Comparison of ENCODE assay signal across 8 mouse cellular contexts in the genomic region with DNA sequence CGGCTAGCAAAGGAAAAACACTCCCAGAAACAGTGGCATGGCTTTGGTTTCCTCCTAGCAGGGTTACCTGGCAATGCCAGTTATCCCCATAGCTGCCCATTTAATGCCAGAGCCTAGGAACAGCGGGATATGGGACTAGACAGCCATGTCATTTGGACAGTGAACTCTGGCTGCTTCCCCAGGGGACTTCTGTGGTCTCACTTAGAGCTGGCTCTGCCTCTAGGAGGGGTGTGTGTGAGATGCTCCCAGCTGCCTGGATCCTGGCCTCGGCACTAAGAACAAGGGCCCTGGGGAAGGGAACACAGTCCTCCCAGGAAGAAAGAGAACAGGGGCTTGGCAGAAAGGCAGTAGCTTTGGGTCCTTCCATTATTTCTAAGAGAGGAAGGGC.
A peak's percentile ranks its signal among the peaks of the same experiment; 100 is the strongest.
DNase-seq lines count a peak whose midpoint lies in the region; ATAC-seq and TF ChIP-seq lines count a peak whose summit lies in the region.
"Had no signal": no experiment of that assay in that cellular context is flagged by ENCODE, and none has a peak within 500 bp of the region (broad histone marks: within the 10 kb centered on the region; RNA-seq: fewer than 3 reads in every experiment).

No protein-coding gene starts in this region.

- H3K4me2 ChIP-seq in kidney, postnatal 0 days (ENCODE audit: low read length), result peak overlapping the region; percentile 63
- H3K4me2 ChIP-seq in hindbrain, embryonic 13.5 days, result peak overlapping the region; percentile 97
- peak overlapping the region; percentile 80 for H3K4me2 ChIP-seq in neural tube, embryonic 13.5 days

- no peaks in the 10 kb centered on the region for H3K36me3 ChIP-seq in kidney, postnatal 0 days (ENCODE audit: insufficient read depth, low read length)
- H3K36me3 ChIP-seq in embryonic facial prominence, embryonic 10.5 days (replicated peaks), result no peaks in the 10 kb centered on the region; the same call in 1 of the 2 replicates
- peaks cover 7% of the 10 kb centered on the region for H3K36me3 ChIP-seq in hindbrain, embryonic 13.5 days
- H3K36me3 ChIP-seq in neural tube, embryonic 13.5 days, result peaks cover 2% of the 10 kb centered on the region; the same call in 1 of the 2 replicates

- no peak for DNase-seq in kidney, postnatal 0 days (ENCODE audit: low spot score)
- DNase-seq in kidney, adult 8-10 months, result no peak
- peak; percentile 27 for DNase-seq in embryonic facial prominence, embryonic 10.5 days (ENCODE audit: low spot score)
- DNase-seq in urinary bladder, postnatal 25 days (ENCODE audit: low spot score), result no peak
- no peak for DNase-seq in left cerebral cortex, adult 8-10 months (ENCODE audit: low spot score in 2 of 2)

- H3K9ac ChIP-seq in kidney, postnatal 0 days (ENCODE audit: low read depth, low read length), result peak overlapping the region; percentile 49; the same call in 1 of the 2 replicates
- peak overlapping the region; percentile 87 for H3K9ac ChIP-seq in hindbrain, embryonic 13.5 days
- peak overlapping the region; percentile 92 for H3K9ac ChIP-seq in neural tube, embryonic 13.5 days

- H3K27me3 ChIP-seq in kidney, postnatal 0 days (ENCODE audit: insufficient read depth, low read length), result no peaks in the 10 kb centered on the region
- H3K27me3 ChIP-seq in embryonic facial prominence, embryonic 10.5 days (replicated peaks; ENCODE audit: low read depth, poor library complexity, severe bottlenecking), result no peaks in the 10 kb centered on the region
- no peaks in the 10 kb centered on the region for H3K27me3 ChIP-seq in hindbrain, embryonic 13.5 days
- H3K27me3 ChIP-seq in neural tube, embryonic 13.5 days, result no peaks in the 10 kb centered on the region

- WGBS in kidney, postnatal 0 days, result 21% methylated on average over 3 of the region's 3 CpGs
- 16% methylated on average over 3 of the region's 3 CpGs for WGBS in embryonic facial prominence, embryonic 10.5 days
- WGBS in hindbrain, embryonic 13.5 days, result 4% methylated on average over 3 of the region's 3 CpGs
- 8% methylated on average over 3 of the region's 3 CpGs for WGBS in neural tube, embryonic 13.5 days

- no peaks in the 10 kb centered on the region for H3K9me3 ChIP-seq in kidney, postnatal 0 days (replicated peaks; ENCODE audit: low read length)
- H3K9me3 ChIP-seq in embryonic facial prominence, embryonic 10.5 days, result no peaks in the 10 kb centered on the region
- no peaks in the 10 kb centered on the region for H3K9me3 ChIP-seq in hindbrain, embryonic 13.5 days
- no peaks in the 10 kb centered on the region for H3K9me3 ChIP-seq in neural tube, embryonic 13.5 days
- H3K9me3 ChIP-seq: megakaryocyte, embryonic 14.5 days had no signal

- 0 out of 2 replicates have a peak overlapping the region, but pooled peaks have one; percentile 13 for H3K27ac ChIP-seq in kidney, postnatal 0 days
- H3K27ac ChIP-seq in embryonic facial prominence, embryonic 10.5 days (replicated peaks), result peak overlapping the region; percentile 78
- H3K27ac ChIP-seq in hindbrain, embryonic 13.5 days, result peak overlapping the region; percentile 99
- peak overlapping the region; percentile 99 for H3K27ac ChIP-seq in neural tube, embryonic 13.5 days (replicated peaks)

- no peak for ATAC-seq in kidney, postnatal 0 days (replicated peaks; ENCODE audit: low FRiP score, low read depth)
- ATAC-seq in hindbrain, embryonic 13.5 days (ENCODE audit: low FRiP score), result peak; percentile 28; the same call in 1 of the 2 replicates
- ATAC-seq in neural tube, embryonic 13.5 days (ENCODE audit: low read depth), result peak; percentile 44

- peak overlapping the region; percentile 37; the same call in 1 of the 2 replicates for H3K4me3 ChIP-seq in kidney, postnatal 0 days (replicated peaks; ENCODE audit: low read depth, low read length)
- peak overlapping the region; percentile 60 for H3K4me3 ChIP-seq in embryonic facial prominence, embryonic 10.5 days
- H3K4me3 ChIP-seq in hindbrain, embryonic 13.5 days, result peak overlapping the region; percentile 78
- peak overlapping the region; percentile 66 for H3K4me3 ChIP-seq in neural tube, embryonic 13.5 days

- peaks cover 8% of the 10 kb centered on the region; the same call in 1 of the 2 replicates for H3K4me1 ChIP-seq in kidney, postnatal 0 days (replicated peaks; ENCODE audit: insufficient read depth, low read length)
- H3K4me1 ChIP-seq in embryonic facial prominence, embryonic 10.5 days, result peaks cover 57% of the 10 kb centered on the region
- peaks cover 75% of the 10 kb centered on the region for H3K4me1 ChIP-seq in hindbrain, embryonic 13.5 days (replicated peaks)
- H3K4me1 ChIP-seq in neural tube, embryonic 13.5 days (replicated peaks), result peaks cover 72% of the 10 kb centered on the region

- TF ChIP-seq CTCF in kidney, postnatal 0 days (IDR thresholded peaks at IDR 0.05; ENCODE audit: low read depth), result no peak

Comparison
In these comparisons a context has a peak if more than half of its experiments do, and no peak if none do; other contexts are left out.
1. H3K27ac ChIP-seq: peak in every context shown above with its lines; median percentile 99 in hindbrain, embryonic 13.5 days; 99 in neural tube, embryonic 13.5 days; 78 in embryonic facial prominence, embryonic 10.5 days; 13 in kidney, postnatal 0 days.